Mouse (Mus musculus) bone marrow macrophage, adult 2 months (primary cell): ENCODE results near the gene Dio3.

Experiments
- CTCF ChIP-seq: IDR thresholded peaks from 2 replicates; pipeline ENCODE4 v1.5.1; 2012; ENCODE audit warnings: low read depth, mild to moderate bottlenecking, low read length, moderate library complexity
- POLR2A ChIP-seq: IDR thresholded peaks from 2 replicates; pipeline ENCODE4 v1.6.1; 2012; ENCODE audit warnings: mild to moderate bottlenecking, low read depth, low read length, borderline replicate concordance

DNA sequence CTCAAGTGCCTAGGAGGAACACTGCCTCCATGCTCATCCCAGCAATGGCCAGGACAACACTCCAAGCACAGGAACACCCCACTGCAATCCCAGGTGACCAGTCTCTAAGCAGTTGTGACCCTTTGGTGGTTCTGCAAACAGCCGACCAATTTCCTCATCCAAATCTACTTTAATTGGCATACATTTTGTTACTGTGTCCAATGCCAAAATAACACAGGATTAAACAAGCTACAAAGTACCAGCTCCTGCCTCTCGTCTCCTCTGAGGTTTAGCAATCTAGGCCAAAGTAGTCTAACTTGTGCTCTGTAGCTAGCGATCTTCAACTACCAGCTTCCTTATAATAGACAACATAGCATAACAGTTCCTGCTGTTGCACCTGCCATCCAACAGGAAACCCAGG lies 10.6 kb upstream of the Dio3 start:
- TF ChIP-seq CTCF (no peak), POLR2A (no peak)
